In the genomic region with DNA sequence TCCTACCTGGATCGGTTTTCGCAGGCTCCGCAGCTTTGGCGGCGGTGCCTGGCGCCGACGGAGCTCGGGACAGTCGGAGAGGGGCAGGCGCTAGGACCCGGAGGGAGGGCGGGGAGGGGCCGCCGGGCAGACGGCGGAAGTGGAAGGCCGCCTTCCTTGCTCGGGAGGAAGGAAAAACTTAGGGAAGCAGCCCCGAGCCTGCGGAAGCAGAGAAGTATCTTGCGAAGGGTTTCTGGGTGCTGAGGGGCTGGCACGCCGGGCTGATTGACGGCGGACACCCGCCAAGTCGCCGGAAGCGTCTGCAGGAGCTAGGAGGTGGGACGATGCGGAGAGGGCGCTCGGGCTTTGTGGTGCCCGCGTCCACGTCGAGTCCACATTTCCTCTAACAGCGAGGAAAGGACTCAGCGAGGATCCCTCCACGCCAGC, we compare ENCODE assay signal across 8 mouse cellular contexts. TPM values are rescaled to one million over a fixed set of nuclear protein-coding genes. Genes with fewer than 3 reads are reported as not detected.
DNase-seq lines count a peak whose midpoint lies in the region; ATAC-seq and TF ChIP-seq lines count a peak whose summit lies in the region.

Gene Zfp646 (plus strand): TSS at position 181 of the 426 bp plus-strand sequence.

- H3K4me2 ChIP-seq in intestine, embryonic 16.5 days (ENCODE audit: low read depth, low read length) = peak within 1 kb of the TSS; percentile 72

- peaks cover 21% of the 10 kb centered on the region for H3K4me1 ChIP-seq in intestine, embryonic 16.5 days (ENCODE audit: control insufficient read depth, insufficient read depth, low read length)
- H3K4me1 ChIP-seq in small intestine, adult 2 months (ENCODE audit: control insufficient read depth, insufficient read depth, insufficient read length, low read length) = peaks cover 2% of the 10 kb centered on the region

- peak within 1 kb of the TSS; percentile 100 for H3K27ac ChIP-seq in intestine, embryonic 16.5 days (ENCODE audit: low read length)
- peak within 1 kb of the TSS; percentile 85 for H3K27ac ChIP-seq in small intestine, adult 2 months (ENCODE audit: insufficient read depth, low read depth, low read length)

- peak; percentile 63 for DNase-seq in WW6 (ENCODE audit: low read depth, low spot score)
- peak; percentile 82 for DNase-seq in embryo, embryonic 11.5 days (ENCODE audit: low read depth, low spot score)
- DNase-seq in gonadal fat pad, adult 2 months (ENCODE audit: low read depth) = no peak
- DNase-seq in left cerebral cortex, postnatal 25 days (ENCODE audit: low spot score in 2 of 2) = peak; percentile 76 to 80
- peak; percentile 92 for DNase-seq in mesoderm, embryonic 11.5 days (ENCODE audit: low read depth, low spot score)
- no peak for DNase-seq in cerebellum, adult 9-11 months

- no peaks in the 10 kb centered on the region for H3K9me3 ChIP-seq in intestine, embryonic 16.5 days (ENCODE audit: control insufficient read depth, low read length)

- peak within 1 kb of the TSS; percentile 99 for H3K9ac ChIP-seq in intestine, embryonic 16.5 days (ENCODE audit: low read depth, low read length)

- TF ChIP-seq POLR2A in small intestine, adult 2 months (IDR thresholded peaks at IDR 0.05; ENCODE audit: low read depth, low read length) = no peak; the same call in 1 of the 2 replicates

- ATAC-seq in intestine, embryonic 16.5 days = peak; percentile 92

- no peak for TF ChIP-seq CTCF in small intestine, adult 2 months (IDR thresholded peaks at IDR 0.05; ENCODE audit: extremely low read depth, insufficient read length, insufficient replicate concordance, low read depth, low read length)

- intact Hi-C loops in left cerebral cortex, postnatal 25 days (cut with DNase I) = loop anchor here (1.0 to 5.0 kb wide), 3 partner anchors 19 to 54 kb away; partner anchors contain the start of genes Gm21974, Stx1b, Stx4a and Vkorc1

- peak within 1 kb of the TSS; percentile 99 for H3K4me3 ChIP-seq in intestine, embryonic 16.5 days (ENCODE audit: low read length)
- peak within 1 kb of the TSS; percentile 77 for H3K4me3 ChIP-seq in small intestine, adult 2 months (ENCODE audit: low read depth, low read length)

- under 1% methylated on average over 41 of the region's 41 CpGs for WGBS in intestine, embryonic 16.5 days
- WGBS in small intestine, adult 2 months = under 1% methylated on average over 41 of the region's 41 CpGs

- H3K27me3 ChIP-seq in intestine, embryonic 16.5 days (replicated peaks; ENCODE audit: control insufficient read depth, insufficient read depth, low read length) = no peaks in the 10 kb centered on the region
- H3K27me3 ChIP-seq in small intestine, adult 2 months (ENCODE audit: control insufficient read depth, insufficient read depth, low read length) = no peaks in the 10 kb centered on the region

- H3K36me3 ChIP-seq in intestine, embryonic 16.5 days (ENCODE audit: control insufficient read depth, insufficient read depth, low read length) = peaks cover 24% of the 10 kb centered on the region
- H3K36me3 ChIP-seq in small intestine, adult 2 months (ENCODE audit: control insufficient read depth, insufficient read depth, low read length) = peaks cover 25% of the 10 kb centered on the region

RNA-seq across cellular contexts. Expression of gene Zfp646, which starts in this region (rescaled TPM):
- 18.3 and 22.8 TPM in 2 replicates for polyA plus RNA-seq in gonadal fat pad, adult 2 months (2012; rRNA removed)
- 7.2 and 8.9 TPM in 2 replicates for polyA plus RNA-seq in intestine, embryonic 16.5 days (2015; fragmentation: Nextera tagmentation; extraction: Ambion mirVana)
- 10 to 100 TPM; 28.1 to 30.4 TPM for total RNA-seq in left cerebral cortex, postnatal 25 days (2021)
- 8.0 and 13.6 TPM in 2 replicates for polyA plus RNA-seq in small intestine, adult 2 months (2012; rRNA removed)

Comparison
In these comparisons a context has a peak if more than half of its experiments do, and no peak if none do; other contexts are left out.
1. DNase-seq: peak in WW6 (single experiment), embryo, embryonic 11.5 days (single experiment), left cerebral cortex, postnatal 25 days (2 of 2) and mesoderm, embryonic 11.5 days (single experiment); none in gonadal fat pad, adult 2 months (single experiment) and cerebellum, adult 9-11 months (single experiment).